Mouse (Mus musculus): ENCODE measurements around the gene Polr3e. TPM values are rescaled to one million over a fixed set of nuclear protein-coding genes. Genes with fewer than 3 reads are reported as not detected.

The Polr3e gene
- polyA plus RNA-seq, 1 experiment, result 10.9 TPM

DNA sequence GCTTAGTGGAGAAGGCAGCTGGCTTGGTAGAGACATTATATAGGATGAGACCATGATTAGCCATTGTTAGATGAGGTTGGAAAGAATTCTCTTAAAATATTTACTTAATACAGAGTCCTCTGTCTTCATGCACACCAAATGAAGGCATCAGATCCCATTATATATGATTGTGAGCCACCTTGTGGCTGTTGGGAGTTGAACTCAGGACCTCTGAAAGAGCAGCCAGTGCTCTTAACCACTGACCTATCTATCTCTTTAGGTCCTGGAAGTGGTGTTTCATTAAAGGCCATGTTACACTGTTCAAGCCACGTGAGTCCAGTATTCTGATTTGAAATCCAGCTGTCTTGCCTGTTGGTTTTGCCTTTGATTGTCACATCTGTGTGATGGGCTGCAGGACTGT is 4.2 kb upstream of the Polr3e start:
- TF ChIP-seq CTCF (IDR thresholded peaks at IDR 0.05; ENCODE audit: extremely low read depth, insufficient read length, insufficient replicate concordance, low read depth, low read length) (no peak), POLR2A (IDR thresholded peaks at IDR 0.05; ENCODE audit: low read depth, low read length) (no peak)
- Histone ChIP-seq H3K36me3 (ENCODE audit: control insufficient read depth, insufficient read depth, low read length) (no peaks in the 10 kb centered on the region), H3K27ac (ENCODE audit: insufficient read depth, low read depth, low read length) (no peak overlapping the region), H3K27me3 (ENCODE audit: control insufficient read depth, insufficient read depth, low read length) (no peaks in the 10 kb centered on the region), H3K4me3 (ENCODE audit: low read depth, low read length) (no peak overlapping the region), H3K4me1 (ENCODE audit: control insufficient read depth, insufficient read depth, insufficient read length, low read length) (no peaks in the 10 kb centered on the region)
- 37% methylated on average over 1 of the region's 1 CpGs for WGBS

DNA sequence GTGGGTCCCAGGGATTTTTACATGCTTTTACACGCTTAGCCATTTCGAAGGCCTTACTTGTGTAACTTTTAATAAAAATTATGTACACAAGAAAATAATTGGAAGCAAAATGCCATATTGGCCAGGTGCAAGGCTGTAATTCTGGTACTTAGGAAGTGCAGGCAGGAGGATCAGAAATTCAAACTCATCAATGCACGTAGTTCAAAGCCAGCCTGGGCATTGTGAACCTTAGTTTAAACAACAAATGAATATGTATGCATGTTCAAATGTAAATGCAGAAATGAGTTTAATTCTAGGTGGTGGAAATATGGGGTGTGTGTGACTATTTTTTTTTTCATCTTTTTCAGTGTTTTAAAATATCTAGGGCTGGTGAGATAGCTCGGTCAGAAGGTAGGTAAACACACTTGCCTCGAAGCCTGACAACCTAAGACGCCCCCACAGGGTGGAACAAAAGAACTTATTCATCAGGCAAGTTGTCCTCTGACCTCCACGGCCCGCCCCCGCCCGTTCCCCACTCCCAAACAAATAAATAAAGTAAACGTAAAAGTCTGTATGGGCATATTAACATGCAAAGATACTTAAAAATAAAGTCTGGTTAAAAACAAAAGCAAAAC is 1.2 kb upstream of the Polr3e start:
- no peak for TF ChIP-seq POLR2A (IDR thresholded peaks at IDR 0.05; ENCODE audit: low read depth, low read length)
- TF ChIP-seq CTCF (IDR thresholded peaks at IDR 0.05; ENCODE audit: extremely low read depth, insufficient read length, insufficient replicate concordance, low read depth, low read length), result no peak
- H3K4me1 ChIP-seq (ENCODE audit: control insufficient read depth, insufficient read depth, insufficient read length, low read length), result no peaks in the 10 kb centered on the region
- no peaks in the 10 kb centered on the region for H3K36me3 ChIP-seq (ENCODE audit: control insufficient read depth, insufficient read depth, low read length)
- no peak overlapping the region for H3K27ac ChIP-seq (ENCODE audit: insufficient read depth, low read depth, low read length)
- WGBS, result 35% methylated on average over 11 of the region's 11 CpGs
- H3K4me3 ChIP-seq (ENCODE audit: low read depth, low read length), result no peak overlapping the region
- H3K27me3 ChIP-seq (ENCODE audit: control insufficient read depth, insufficient read depth, low read length), result no peaks in the 10 kb centered on the region

GRCm38 (mm10) chr7:120917279-120917591 is 309 bp upstream of the Polr3e start:
- Histone ChIP-seq H3K4me3 (ENCODE audit: low read depth, low read length) (peak overlapping the region; percentile 91; the same call in 1 of the 2 replicates), H3K27me3 (ENCODE audit: control insufficient read depth, insufficient read depth, low read length) (no peaks in the 10 kb centered on the region), H3K36me3 (ENCODE audit: control insufficient read depth, insufficient read depth, low read length) (no peaks in the 10 kb centered on the region), H3K27ac (ENCODE audit: insufficient read depth, low read depth, low read length) (no peak overlapping the region), H3K4me1 (ENCODE audit: control insufficient read depth, insufficient read depth, insufficient read length, low read length) (no peaks in the 10 kb centered on the region)
- WGBS, result 3% methylated on average over 12 of the region's 12 CpGs
- TF ChIP-seq POLR2A (IDR thresholded peaks at IDR 0.05; ENCODE audit: low read depth, low read length), result no peak
- no peak for TF ChIP-seq CTCF (IDR thresholded peaks at IDR 0.05; ENCODE audit: extremely low read depth, insufficient read length, insufficient replicate concordance, low read depth, low read length)

- 2% methylated on average over 10 of the region's 10 CpGs for WGBS
- H3K4me3 ChIP-seq (ENCODE audit: low read depth, low read length), result peak overlapping the region; percentile 91
- TF ChIP-seq POLR2A (IDR thresholded peaks at IDR 0.05; ENCODE audit: low read depth, low read length), result no peak
- TF ChIP-seq CTCF (IDR thresholded peaks at IDR 0.05; ENCODE audit: extremely low read depth, insufficient read length, insufficient replicate concordance, low read depth, low read length), result no peak
Observed at GRCm38 (mm10) chr7:120918526-120918962, 1.0 kb downstream of the Polr3e start.

GRCm38 (mm10) chr7:120933110-120933509 is 15.6 kb downstream of the Polr3e start:
- Histone ChIP-seq H3K27ac (ENCODE audit: insufficient read depth, low read depth, low read length) (no peak overlapping the region), H3K36me3 (ENCODE audit: control insufficient read depth, insufficient read depth, low read length) (peaks cover 68% of the 10 kb centered on the region), H3K4me3 (ENCODE audit: low read depth, low read length) (no peak overlapping the region), H3K27me3 (ENCODE audit: control insufficient read depth, insufficient read depth, low read length) (no peaks in the 10 kb centered on the region), H3K4me1 (ENCODE audit: control insufficient read depth, insufficient read depth, insufficient read length, low read length) (no peaks in the 10 kb centered on the region)
- 90% methylated on average over 7 of the region's 7 CpGs for WGBS
- TF ChIP-seq POLR2A (IDR thresholded peaks at IDR 0.05; ENCODE audit: low read depth, low read length) (no peak), CTCF (IDR thresholded peaks at IDR 0.05; ENCODE audit: extremely low read depth, insufficient read length, insufficient replicate concordance, low read depth, low read length) (no peak)

More at GRCm38 (mm10) chr7:120918526-120918962, 1.0 kb downstream of the Polr3e start:
- Histone ChIP-seq H3K36me3 (ENCODE audit: control insufficient read depth, insufficient read depth, low read length) (peaks cover 2% of the 10 kb centered on the region; the same call in 1 of the 2 replicates), H3K4me1 (ENCODE audit: control insufficient read depth, insufficient read depth, insufficient read length, low read length) (no peaks in the 10 kb centered on the region), H3K27ac (ENCODE audit: insufficient read depth, low read depth, low read length) (peak overlapping the region; percentile 52), H3K27me3 (ENCODE audit: control insufficient read depth, insufficient read depth, low read length) (no peaks in the 10 kb centered on the region)

DNA sequence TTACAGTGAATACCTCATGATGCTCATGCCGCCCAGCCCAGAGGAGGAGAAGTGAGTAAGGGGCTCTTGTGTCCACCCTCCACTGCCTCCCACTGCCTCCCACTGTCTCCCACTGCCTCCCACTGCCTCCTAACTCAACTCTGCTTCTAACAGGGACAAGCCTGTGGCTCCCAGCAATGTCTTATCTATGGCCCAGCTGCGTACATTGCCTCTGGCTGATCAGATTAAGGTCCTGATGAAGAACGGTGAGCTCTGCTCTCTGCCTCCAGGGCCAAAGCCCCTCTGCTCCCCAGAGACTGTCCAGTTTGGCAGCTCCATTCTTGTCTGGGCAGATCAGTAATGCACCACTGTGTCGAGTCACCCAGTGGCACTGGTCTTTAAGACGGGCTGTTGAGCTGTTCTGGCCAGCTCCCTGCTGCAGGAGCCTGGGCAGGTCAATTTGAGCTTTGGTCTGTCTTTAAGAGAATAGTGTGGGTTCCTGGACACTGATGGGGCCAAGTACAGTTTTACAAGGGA is 16.2 kb downstream of the Polr3e start:
- TF ChIP-seq POLR2A (IDR thresholded peaks at IDR 0.05; ENCODE audit: low read depth, low read length), result no peak
- no peak for TF ChIP-seq CTCF (IDR thresholded peaks at IDR 0.05; ENCODE audit: extremely low read depth, insufficient read length, insufficient replicate concordance, low read depth, low read length)
- 65% methylated on average over 4 of the region's 5 CpGs for WGBS
- Histone ChIP-seq H3K36me3 (ENCODE audit: control insufficient read depth, insufficient read depth, low read length) (peaks cover 68% of the 10 kb centered on the region), H3K4me1 (ENCODE audit: control insufficient read depth, insufficient read depth, insufficient read length, low read length) (no peaks in the 10 kb centered on the region), H3K27ac (ENCODE audit: insufficient read depth, low read depth, low read length) (no peak overlapping the region), H3K4me3 (ENCODE audit: low read depth, low read length) (no peak overlapping the region), H3K27me3 (ENCODE audit: control insufficient read depth, insufficient read depth, low read length) (no peaks in the 10 kb centered on the region)

DNA sequence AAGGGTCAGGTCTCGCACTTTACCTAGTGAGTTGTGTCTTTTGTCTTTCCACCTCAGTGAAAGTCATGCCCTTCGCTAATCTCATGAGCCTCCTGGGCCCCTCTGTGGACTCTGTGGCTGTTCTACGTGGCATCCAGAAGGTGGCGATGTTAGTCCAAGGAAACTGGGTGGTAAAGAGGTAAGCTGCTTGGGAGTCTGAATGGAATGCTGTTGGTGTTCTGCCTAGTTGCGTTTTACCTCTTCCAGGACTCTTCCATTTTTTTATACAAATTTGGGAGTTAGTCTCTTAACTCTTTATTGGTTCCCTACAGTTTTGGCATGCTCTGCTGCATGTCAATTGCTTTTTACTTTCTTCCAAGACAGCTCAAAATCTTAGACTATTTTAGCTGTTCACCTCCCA is 17.2 kb downstream of the Polr3e start:
- no peak overlapping the region for H3K27ac ChIP-seq (ENCODE audit: insufficient read depth, low read depth, low read length)
- H3K27me3 ChIP-seq (ENCODE audit: control insufficient read depth, insufficient read depth, low read length), result no peaks in the 10 kb centered on the region
- H3K36me3 ChIP-seq (ENCODE audit: control insufficient read depth, insufficient read depth, low read length), result peaks cover 67% of the 10 kb centered on the region
- H3K4me3 ChIP-seq (ENCODE audit: low read depth, low read length), result no peak overlapping the region
- WGBS, result 24% methylated on average over 5 of the region's 5 CpGs
- TF ChIP-seq POLR2A (IDR thresholded peaks at IDR 0.05; ENCODE audit: low read depth, low read length) (no peak), CTCF (IDR thresholded peaks at IDR 0.05; ENCODE audit: extremely low read depth, insufficient read length, insufficient replicate concordance, low read depth, low read length) (peak; percentile 79; the same call in 1 of the 2 replicates)
- no peaks in the 10 kb centered on the region for H3K4me1 ChIP-seq (ENCODE audit: control insufficient read depth, insufficient read depth, insufficient read length, low read length)

All from small intestine, adult 2 months (tissue).